Mouse (Mus musculus): ENCODE results near the gene Calm4. TPM values are rescaled to one million over a fixed set of nuclear protein-coding genes. Genes with fewer than 3 reads are reported as not detected.
"Not testable (repeated sequence)": the region's sequence is repeated elsewhere in the genome, so short reads cannot be mapped to it uniquely, and the experiment has no call there.

Gene Calm4
- not detected in 2 replicates for polyA plus RNA-seq (2015; fragmentation: Nextera tagmentation; extraction: Ambion mirVana)

DNA sequence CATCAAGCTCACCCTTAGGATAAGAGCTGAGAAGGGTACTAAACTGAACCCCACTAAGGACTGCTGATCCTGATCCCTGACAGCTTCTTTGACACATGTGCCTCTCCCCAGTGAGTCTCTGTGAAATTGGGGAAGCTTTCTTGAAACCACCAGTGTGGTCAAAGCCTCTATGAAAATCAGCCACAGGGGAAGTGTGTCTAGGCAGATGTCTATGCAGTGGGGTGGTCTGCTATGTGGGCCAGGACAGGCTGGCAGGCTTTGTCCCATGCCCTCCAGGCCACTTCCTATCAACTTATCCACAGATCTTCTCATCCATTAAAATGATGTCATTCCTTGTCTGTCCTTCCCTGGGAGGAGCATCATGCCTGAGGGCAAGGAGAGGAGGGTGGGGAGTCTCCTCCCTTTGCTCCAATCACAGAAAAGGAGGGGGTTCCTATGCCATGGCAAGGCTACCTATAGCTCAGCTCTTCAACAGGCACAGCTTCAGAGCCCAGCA, at the start of gene Calm4:
TSS of gene Calm4 (plus strand) at position 446 of the 496 bp plus-strand sequence.
- not testable (repeated sequence) for H3K27ac ChIP-seq; H3K36me3 ChIP-seq (replicated peaks); H3K9ac ChIP-seq; H3K9me3 ChIP-seq; H3K4me1 ChIP-seq; H3K4me3 ChIP-seq; H3K27me3 ChIP-seq (replicated peaks); H3K4me2 ChIP-seq; ATAC-seq (replicated peaks)

- Histone ChIP-seq H3K9ac (no peak overlapping the region), H3K4me2 (no peak overlapping the region), H3K36me3 (replicated peaks) (no peaks in the 10 kb centered on the region), H3K27ac (no peak overlapping the region), H3K9me3 (no peaks in the 10 kb centered on the region), H3K4me1 (no peaks in the 10 kb centered on the region), H3K4me3 (no peak overlapping the region), H3K27me3 (replicated peaks) (no peaks in the 10 kb centered on the region)
- 95% methylated on average over 2 of the region's 2 CpGs for WGBS
- ATAC-seq (replicated peaks): no peak
Measured at GRCm38 (mm10) chr13:3788588-3788987, 49.0 kb upstream of the Calm4 start.

DNA sequence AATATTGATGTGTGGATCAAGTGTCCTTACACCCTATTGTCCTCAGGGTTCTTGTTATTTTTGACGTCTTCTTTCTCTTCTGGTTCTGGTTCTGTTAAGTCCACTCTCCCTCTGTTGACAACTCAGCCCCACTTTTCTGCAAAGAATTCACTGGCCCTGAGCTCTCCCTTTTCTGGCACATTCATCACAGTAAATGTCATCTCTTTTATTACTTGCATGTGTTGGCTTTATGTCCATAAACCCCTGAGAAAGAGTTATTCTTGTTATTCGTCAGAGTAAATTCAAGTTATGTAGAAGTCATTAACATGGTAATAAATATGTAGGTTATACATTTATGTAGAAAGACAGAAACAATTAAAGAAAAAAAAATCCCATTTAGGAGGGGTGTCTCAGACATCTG, 48.0 kb upstream of the Calm4 start:
- 90% methylated on average over 2 of the region's 2 CpGs for WGBS
- Histone ChIP-seq H3K4me3 (no peak overlapping the region), H3K4me1 (no peaks in the 10 kb centered on the region), H3K9ac (no peak overlapping the region), H3K27me3 (replicated peaks) (no peaks in the 10 kb centered on the region), H3K9me3 (no peaks in the 10 kb centered on the region), H3K27ac (no peak overlapping the region), H3K4me2 (no peak overlapping the region), H3K36me3 (replicated peaks) (no peaks in the 10 kb centered on the region)
- no peak for ATAC-seq (replicated peaks)

GRCm38 (mm10) chr13:3796649-3797048, 40.9 kb upstream of the Calm4 start:
- H3K9ac ChIP-seq: no peak overlapping the region

GRCm38 (mm10) chr13:3798751-3799150, 38.8 kb upstream of the Calm4 start:
- H3K27me3 ChIP-seq (replicated peaks): no peaks in the 10 kb centered on the region
- H3K4me1 ChIP-seq: no peaks in the 10 kb centered on the region
- no peak for ATAC-seq (replicated peaks)
- no peak overlapping the region for H3K4me3 ChIP-seq
- H3K36me3 ChIP-seq (replicated peaks): no peaks in the 10 kb centered on the region
- H3K4me2 ChIP-seq: no peak overlapping the region
- H3K9ac ChIP-seq: no peak overlapping the region
- no peak overlapping the region for H3K27ac ChIP-seq
- no peaks in the 10 kb centered on the region for H3K9me3 ChIP-seq

More at GRCm38 (mm10) chr13:3796649-3797048, 40.9 kb upstream of the Calm4 start:
- no peaks in the 10 kb centered on the region for H3K9me3 ChIP-seq
- no peaks in the 10 kb centered on the region for H3K4me1 ChIP-seq
- no peaks in the 10 kb centered on the region for H3K36me3 ChIP-seq (replicated peaks)
- H3K27ac ChIP-seq: no peak overlapping the region
- H3K4me2 ChIP-seq: no peak overlapping the region
- no peaks in the 10 kb centered on the region for H3K27me3 ChIP-seq (replicated peaks)
- WGBS: 95% methylated on average over 4 of the region's 4 CpGs
- no peak overlapping the region for H3K4me3 ChIP-seq
- ATAC-seq (replicated peaks): no peak

DNA sequence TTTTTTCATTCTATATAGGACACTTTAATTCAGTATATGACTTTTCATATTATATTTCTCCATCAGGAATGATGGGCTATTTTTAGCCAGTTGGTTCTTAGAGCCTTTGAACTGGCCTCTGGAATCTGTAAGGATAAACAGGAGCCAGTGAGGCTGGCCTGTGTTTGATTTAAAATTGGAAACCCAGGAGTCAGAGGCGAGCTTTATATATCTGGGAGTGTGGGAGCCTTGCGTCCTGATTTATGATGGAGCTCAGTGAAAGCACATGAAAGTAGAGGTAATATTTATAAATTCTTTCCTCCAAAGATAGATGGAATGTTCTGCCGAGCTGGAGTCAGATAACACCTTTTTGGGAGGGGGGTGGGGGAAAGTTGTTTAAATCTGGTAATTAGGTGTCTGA, 38.2 kb upstream of the Calm4 start:
- ATAC-seq (replicated peaks): no peak

GRCm38 (mm10) chr13:3804186-3804585, 33.4 kb upstream of the Calm4 start, which contains the start of gene Calml3:
TSS of gene Calml3 (minus strand) at chr13:3804316.
- Histone ChIP-seq H3K4me3 (no peak within 1 kb of the TSS), H3K4me2 (no peak within 1 kb of the TSS), H3K27ac (no peak within 1 kb of the TSS), H3K36me3 (replicated peaks) (no peaks in the 10 kb centered on the region), H3K27me3 (replicated peaks) (no peaks in the 10 kb centered on the region), H3K4me1 (no peaks in the 10 kb centered on the region), H3K9me3 (no peaks in the 10 kb centered on the region), H3K9ac (no peak within 1 kb of the TSS)
- WGBS: 87% methylated on average over 13 of the region's 13 CpGs
- no peak for ATAC-seq (replicated peaks)

More for the DNA sequence above, 38.2 kb upstream of the Calm4 start:
- Histone ChIP-seq H3K9me3 (no peaks in the 10 kb centered on the region), H3K27ac (no peak overlapping the region), H3K27me3 (replicated peaks) (no peaks in the 10 kb centered on the region), H3K36me3 (replicated peaks) (no peaks in the 10 kb centered on the region), H3K4me1 (no peaks in the 10 kb centered on the region), H3K4me3 (no peak overlapping the region), H3K9ac (no peak overlapping the region), H3K4me2 (no peak overlapping the region)
- 77% methylated on average over 3 of the region's 3 CpGs for WGBS

- Histone ChIP-seq H3K27ac (no peak overlapping the region), H3K36me3 (replicated peaks) (no peaks in the 10 kb centered on the region), H3K9me3 (no peaks in the 10 kb centered on the region), H3K9ac (no peak overlapping the region), H3K4me3 (no peak overlapping the region), H3K27me3 (replicated peaks) (no peaks in the 10 kb centered on the region), H3K4me1 (no peaks in the 10 kb centered on the region), H3K4me2 (no peak overlapping the region)
- 53% methylated on average over 2 of the region's 2 CpGs for WGBS
- no peak for ATAC-seq (replicated peaks)
Measured at GRCm38 (mm10) chr13:3805132-3805531, 32.4 kb upstream of the Calm4 start.

DNA sequence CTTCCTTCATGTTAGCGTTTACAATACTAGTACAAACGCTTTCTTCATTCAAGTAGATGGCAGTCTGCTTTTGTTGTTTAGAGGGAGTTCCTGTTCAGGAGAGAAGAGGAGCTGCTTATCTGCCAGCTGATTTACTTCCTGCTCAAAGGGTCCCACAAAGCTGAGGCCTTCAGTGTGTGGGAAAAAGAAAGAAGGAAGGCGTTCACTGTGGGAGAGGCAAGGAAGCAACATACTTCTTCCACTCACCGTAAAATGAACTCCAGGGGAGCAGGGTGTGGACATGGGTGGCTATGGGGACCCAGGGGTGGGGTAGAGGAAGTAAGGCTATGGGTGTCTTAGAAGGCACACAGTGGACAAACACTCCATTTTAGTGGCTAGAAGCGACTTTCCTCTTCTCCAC, 31.9 kb upstream of the Calm4 start:
- H3K27me3 ChIP-seq (replicated peaks): no peaks in the 10 kb centered on the region
- no peak overlapping the region for H3K4me3 ChIP-seq
- no peaks in the 10 kb centered on the region for H3K36me3 ChIP-seq (replicated peaks)
- H3K4me2 ChIP-seq: no peak overlapping the region
- no peaks in the 10 kb centered on the region for H3K4me1 ChIP-seq
- 86% methylated on average over 5 of the region's 5 CpGs for WGBS
- H3K27ac ChIP-seq: no peak overlapping the region
- no peak for ATAC-seq (replicated peaks)
- no peaks in the 10 kb centered on the region for H3K9me3 ChIP-seq
- no peak overlapping the region for H3K9ac ChIP-seq

GRCm38 (mm10) chr13:3807131-3807827, 30.3 kb upstream of the Calm4 start:
- H3K4me1 ChIP-seq: no peaks in the 10 kb centered on the region
- H3K9me3 ChIP-seq: no peaks in the 10 kb centered on the region
- no peak overlapping the region for H3K9ac ChIP-seq
- no peaks in the 10 kb centered on the region for H3K27me3 ChIP-seq (replicated peaks)
- no peaks in the 10 kb centered on the region for H3K36me3 ChIP-seq (replicated peaks)
- no peak overlapping the region for H3K4me2 ChIP-seq
- H3K4me3 ChIP-seq: no peak overlapping the region
- WGBS: 75% methylated on average over 7 of the region's 7 CpGs
- H3K27ac ChIP-seq: no peak overlapping the region
- no peak for ATAC-seq (replicated peaks)

- Histone ChIP-seq H3K27ac (no peak overlapping the region), H3K4me1 (no peaks in the 10 kb centered on the region), H3K4me3 (no peak overlapping the region), H3K9me3 (no peaks in the 10 kb centered on the region), H3K4me2 (no peak overlapping the region), H3K9ac (no peak overlapping the region), H3K36me3 (replicated peaks) (no peaks in the 10 kb centered on the region), H3K27me3 (replicated peaks) (no peaks in the 10 kb centered on the region)
- no peak for ATAC-seq (replicated peaks)
- WGBS: 86% methylated on average over 5 of the region's 5 CpGs
Measured at GRCm38 (mm10) chr13:3818012-3818739, 19.4 kb upstream of the Calm4 start.

GRCm38 (mm10) chr13:3818740-3819076, 18.8 kb upstream of the Calm4 start:
- H3K4me2 ChIP-seq: no peak overlapping the region
- no peak for ATAC-seq (replicated peaks)
- H3K9ac ChIP-seq: no peak overlapping the region
- 92% methylated on average over 2 of the region's 2 CpGs for WGBS
- H3K27me3 ChIP-seq (replicated peaks): no peaks in the 10 kb centered on the region
- H3K9me3 ChIP-seq: no peaks in the 10 kb centered on the region
- H3K4me1 ChIP-seq: no peaks in the 10 kb centered on the region
- no peaks in the 10 kb centered on the region for H3K36me3 ChIP-seq (replicated peaks)
- H3K27ac ChIP-seq: no peak overlapping the region
- H3K4me3 ChIP-seq: no peak overlapping the region

DNA sequence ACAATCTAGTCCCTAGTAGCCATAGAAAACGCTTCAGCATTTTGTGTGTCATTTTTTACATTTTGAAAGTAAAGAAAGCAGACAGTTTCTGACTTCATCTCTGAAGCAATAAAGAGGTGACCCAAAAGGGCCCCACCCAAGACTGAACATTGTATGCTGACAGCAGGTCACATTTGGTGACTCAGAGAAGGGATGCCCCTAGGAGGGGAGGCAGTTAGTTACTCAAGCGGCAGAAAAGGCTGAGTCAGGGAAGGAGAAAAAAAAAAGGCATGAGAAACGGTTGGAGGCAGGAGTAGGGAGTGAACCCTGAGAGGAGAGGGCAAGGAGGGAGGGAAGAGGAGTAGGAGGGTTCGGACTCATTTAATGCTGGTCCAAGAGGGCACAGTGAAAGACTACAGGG, 15.5 kb upstream of the Calm4 start:
- Histone ChIP-seq H3K27me3 (replicated peaks) (no peaks in the 10 kb centered on the region), H3K4me3 (no peak overlapping the region), H3K9ac (no peak overlapping the region), H3K4me2 (no peak overlapping the region), H3K9me3 (no peaks in the 10 kb centered on the region), H3K4me1 (no peaks in the 10 kb centered on the region), H3K36me3 (replicated peaks) (no peaks in the 10 kb centered on the region), H3K27ac (no peak overlapping the region)
- 63% methylated on average over 4 of the region's 4 CpGs for WGBS
- no peak for ATAC-seq (replicated peaks)

Measured in midbrain, embryonic 15.5 days (tissue).